Mouse (Mus musculus) cerebellum, adult 11-12 months (tissue): ENCODE measurements around the gene Nr1h4.

Experiments used
- DNase-seq: peaks from one replicate; pipeline ENCODE4 v3.0.0; 2022

Nr1h4 gene

GRCm38 (mm10) chr10:89520381-89520780 lies 13.0 kb downstream of the Nr1h4 start:
- no peak for DNase-seq

- no peak for DNase-seq
Observed at GRCm38 (mm10) chr10:89519226-89519625, 14.2 kb downstream of the Nr1h4 start.

GRCm38 (mm10) chr10:89518365-89518764 lies 15.0 kb downstream of the Nr1h4 start:
- no peak for DNase-seq

GRCm38 (mm10) chr10:89515813-89516212 lies 17.6 kb downstream of the Nr1h4 start:
- no peak for DNase-seq

GRCm38 (mm10) chr10:89512562-89512961 lies 20.8 kb downstream of the Nr1h4 start:
- no peak for DNase-seq

- no peak for DNase-seq
Observed at GRCm38 (mm10) chr10:89510547-89510946, 22.8 kb downstream of the Nr1h4 start.

- no peak for DNase-seq
Observed at GRCm38 (mm10) chr10:89508567-89508966, 24.8 kb downstream of the Nr1h4 start.

GRCm38 (mm10) chr10:89506479-89506878 lies 26.9 kb downstream of the Nr1h4 start:
- DNase-seq: no peak

- DNase-seq: no peak
Observed at GRCm38 (mm10) chr10:89505592-89505955, 27.8 kb downstream of the Nr1h4 start.

GRCm38 (mm10) chr10:89504952-89505591 lies 28.3 kb downstream of the Nr1h4 start:
- DNase-seq: no peak

GRCm38 (mm10) chr10:89502986-89503560 lies 30.3 kb downstream of the Nr1h4 start:
- DNase-seq: no peak

- no peak for DNase-seq
Observed at GRCm38 (mm10) chr10:89501902-89502301, 31.5 kb downstream of the Nr1h4 start.

- DNase-seq: no peak
Observed at GRCm38 (mm10) chr10:89495537-89495936, 37.8 kb downstream of the Nr1h4 start.

- no peak for DNase-seq
Observed at GRCm38 (mm10) chr10:89491321-89491720, 42.1 kb downstream of the Nr1h4 start.

GRCm38 (mm10) chr10:89490250-89490649 lies 43.1 kb downstream of the Nr1h4 start:
- no peak for DNase-seq

GRCm38 (mm10) chr10:89489459-89489858 lies 43.9 kb downstream of the Nr1h4 start:
- DNase-seq: no peak

- no peak for DNase-seq
Observed at GRCm38 (mm10) chr10:89486995-89487742, 46.2 kb downstream of the Nr1h4 start.

GRCm38 (mm10) chr10:89484907-89485306 lies 48.5 kb downstream of the Nr1h4 start:
- no peak for DNase-seq

- no peak for DNase-seq
Observed at GRCm38 (mm10) chr10:89483812-89484602, 49.4 kb downstream of the Nr1h4 start.

GRCm38 (mm10) chr10:89483113-89483512 lies 50.3 kb downstream of the Nr1h4 start:
- no peak for DNase-seq

GRCm38 (mm10) chr10:89482142-89482681 lies 51.2 kb downstream of the Nr1h4 start:
- no peak for DNase-seq

- DNase-seq: no peak
Observed at GRCm38 (mm10) chr10:89481638-89482037, 51.7 kb downstream of the Nr1h4 start.

- DNase-seq: no peak
Observed at GRCm38 (mm10) chr10:89478766-89479165, 54.6 kb downstream of the Nr1h4 start.
